Mouse (Mus musculus) embryonic facial prominence, embryonic 10.5 days (tissue): ENCODE results near the gene Gm4767. TPM values are rescaled to one million over a fixed set of nuclear protein-coding genes. Genes with fewer than 3 reads are reported as not detected.
A peak's percentile ranks its signal among the peaks of the same experiment; 100 is the strongest.
"Not testable (repeated sequence)": the region's sequence is repeated elsewhere in the genome, so short reads cannot be mapped to it uniquely, and the experiment has no call there.

ENCODE experiments used
- DNase-seq: peaks from one replicate; pipeline ENCODE4 v3.0.0-alpha.2; 2017; ENCODE audit warnings: low spot score
- H3K27ac ChIP-seq: fragments of 300-500 bp; sonication (generic); replicated peaks from 2 replicates; pipeline ENCODE4 v1.5.1; 2016; ENCODE audit warnings: mild to moderate bottlenecking
- H3K27me3 ChIP-seq: fragments of 300-500 bp; sonication (generic); replicated peaks from 2 replicates; pipeline ENCODE4 v1.6.1; 2016; ENCODE audit warnings: low read depth, mild to moderate bottlenecking; ENCODE audit not compliant: poor library complexity, severe bottlenecking
- H3K36me3 ChIP-seq: fragments of 300-500 bp; sonication (generic); replicated peaks from 2 replicates; pipeline ENCODE4 v1.6.1; 2016; ENCODE audit warnings: mild to moderate bottlenecking, moderate library complexity
- H3K4me1 ChIP-seq: fragments of 300-500 bp; sonication (generic); 2 replicates; pipeline ENCODE4 v1.6.1; 2016
- H3K4me3 ChIP-seq: fragments of 300-500 bp; sonication (generic); 2 replicates; pipeline ENCODE4 v1.5.1; 2016; ENCODE audit warnings: mild to moderate bottlenecking, moderate library complexity
- H3K9me3 ChIP-seq: fragments of 300-500 bp; sonication (generic); 2 replicates; pipeline ENCODE4 v1.6.1; 2016; ENCODE audit warnings: mild to moderate bottlenecking
- WGBS: fragments of 180-500 bp; shearing (Covaris S2); methylation state at CpG from one replicate; pipeline ENCODE4 v1.1.7; 2016; 5-methylcytosine and 5-hydroxymethylcytosine counted together
- polyA plus RNA-seq: library from polyadenylated mRNA; unstranded; fragments of >200 nt; fragmentation: Nextera tagmentation; extraction: Ambion mirVana; gene quantifications from 2 replicates; pipeline ENCODE4 v1.2.1, GENCODE M21; 2016

Gene Gm4767
- 2.9 and 3.7 TPM in 2 replicates for polyA plus RNA-seq

DNA sequence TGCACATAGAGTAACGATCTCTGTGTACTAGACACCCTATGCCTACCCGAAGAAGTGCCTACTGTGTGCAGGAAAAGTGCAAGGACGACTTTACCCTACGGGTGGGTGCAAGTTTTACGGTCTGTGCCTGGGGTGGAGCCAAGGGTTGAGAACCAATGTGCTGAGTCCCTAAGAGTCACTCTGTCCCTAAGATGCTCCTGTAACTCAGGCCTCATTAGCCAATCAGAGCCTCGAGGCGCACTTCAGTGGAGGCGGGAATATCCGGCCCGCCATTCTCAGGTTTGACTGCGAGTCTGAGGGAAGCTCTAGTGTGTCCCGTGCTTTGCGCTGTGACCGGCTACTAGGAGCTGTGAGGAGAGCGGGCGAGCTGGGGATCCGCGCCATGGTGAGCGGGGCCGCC, at the start of gene Gm4767:
TSS of gene Gm4767 (plus strand) at position 288 of the 400 bp plus-strand sequence.
- WGBS = 21% methylated on average over 16 of the region's 20 CpGs
- DNase-seq, H3K9me3 ChIP-seq: not testable (repeated sequence)

DNA sequence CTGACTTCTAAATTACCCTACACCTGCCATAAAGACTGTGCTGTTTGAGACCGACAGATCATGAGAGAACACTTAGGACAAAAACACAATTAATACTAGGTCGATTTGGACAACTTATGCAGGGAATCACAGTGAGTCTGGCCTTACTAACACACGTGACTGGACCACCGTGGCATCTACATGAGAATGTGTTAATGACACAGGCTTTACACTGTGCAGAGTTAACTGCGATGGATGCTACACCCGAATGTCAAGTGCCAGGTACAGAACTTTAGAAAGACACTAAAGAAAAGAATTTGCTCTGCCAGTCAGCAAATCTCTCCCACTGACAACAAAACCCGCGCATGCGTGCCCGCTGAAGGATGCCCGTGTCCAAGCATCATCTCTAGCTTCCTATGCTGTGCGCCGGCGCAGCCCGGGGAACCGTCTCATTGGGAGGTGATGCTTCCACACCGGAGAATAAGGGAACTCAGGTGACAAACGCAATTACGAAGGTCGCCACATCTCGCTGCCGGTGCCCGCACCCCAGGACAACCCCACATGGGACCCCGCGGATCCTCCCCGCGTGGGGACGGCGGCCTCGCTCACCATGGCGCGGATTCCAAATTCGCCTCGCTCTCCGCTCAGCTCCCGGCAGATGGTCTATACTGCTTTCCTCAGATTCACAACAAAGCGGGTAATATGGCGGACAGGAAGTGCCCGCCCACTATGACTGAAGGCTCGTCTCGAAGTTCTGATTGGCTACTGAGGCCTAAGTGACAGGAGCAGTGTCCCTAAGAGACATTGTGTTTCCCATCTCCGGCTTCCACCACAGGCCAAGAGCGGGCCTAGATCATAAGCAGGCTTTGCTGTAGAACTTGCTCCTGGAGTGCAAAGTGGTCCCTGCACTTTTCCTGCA, 41.2 kb upstream of the Gm4767 start, which contains the start of gene Gm3055:
TSS of gene Gm3055 (minus strand) at position 656 of the 898 bp plus-strand sequence.
- not testable (repeated sequence) for H3K27ac ChIP-seq, H3K27me3 ChIP-seq, DNase-seq, H3K4me1 ChIP-seq, H3K4me3 ChIP-seq, H3K9me3 ChIP-seq, H3K36me3 ChIP-seq
- no CpG with 5 or more reads among the region's 43 CpGs for WGBS

More for the DNA sequence above, at the start of gene Gm4767:
- H3K36me3 ChIP-seq, H3K4me3 ChIP-seq, H3K27ac ChIP-seq, H3K4me1 ChIP-seq, H3K27me3 ChIP-seq: not testable (repeated sequence)

DNA sequence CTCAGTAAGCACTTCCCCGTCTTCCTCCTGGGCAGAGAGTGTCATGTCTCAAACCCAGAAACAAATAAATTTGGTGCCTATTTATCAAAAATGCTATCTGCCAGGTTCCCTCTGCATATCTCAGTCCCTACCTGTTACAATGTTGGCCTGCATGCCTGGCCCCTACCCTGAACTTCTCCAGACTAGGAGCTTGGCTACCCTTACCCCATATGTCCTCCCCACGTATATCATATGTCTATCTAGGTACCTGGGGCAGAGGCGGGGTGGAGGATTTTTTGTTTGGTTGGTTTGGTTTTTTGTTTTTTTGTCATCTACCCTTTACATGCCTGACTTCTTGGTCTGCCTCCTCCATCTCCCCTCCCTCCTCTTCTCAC, 40.6 kb upstream of the Gm4767 start:
- H3K27ac ChIP-seq, H3K36me3 ChIP-seq, DNase-seq, H3K9me3 ChIP-seq, H3K27me3 ChIP-seq, H3K4me3 ChIP-seq, H3K4me1 ChIP-seq: not testable (repeated sequence)
- WGBS = no CpG with 5 or more reads among the region's 3 CpGs

DNA sequence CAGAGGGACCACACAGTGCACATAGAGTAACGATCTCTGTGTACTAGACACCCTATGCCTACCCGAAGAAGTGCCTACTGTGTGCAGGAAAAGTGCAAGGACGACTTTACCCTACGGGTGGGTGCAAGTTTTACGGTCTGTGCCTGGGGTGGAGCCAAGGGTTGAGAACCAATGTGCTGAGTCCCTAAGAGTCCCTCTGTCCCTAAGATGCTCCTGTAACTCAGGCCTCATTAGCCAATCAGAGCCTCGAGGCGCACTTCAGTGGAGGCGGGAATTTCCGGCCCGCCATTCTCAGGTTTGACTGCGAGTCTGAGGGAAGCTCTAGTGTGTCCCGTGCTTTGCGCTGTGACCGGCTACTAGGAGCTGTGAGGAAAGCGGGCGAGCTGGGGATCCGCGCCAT, 34.2 kb downstream of the Gm4767 start:
- not testable (repeated sequence) for H3K9me3 ChIP-seq, H3K27ac ChIP-seq, H3K4me1 ChIP-seq, H3K4me3 ChIP-seq, DNase-seq, H3K27me3 ChIP-seq, H3K36me3 ChIP-seq
- WGBS = no CpG with 5 or more reads among the region's 18 CpGs

- DNase-seq, H3K4me1 ChIP-seq, H3K9me3 ChIP-seq, H3K27me3 ChIP-seq, H3K27ac ChIP-seq, H3K36me3 ChIP-seq: not testable (repeated sequence)
- peak within 1 kb of the TSS; percentile 38; the same call in 1 of the 2 replicates for H3K4me3 ChIP-seq
- WGBS = 35% methylated on average over 6 of the region's 49 CpGs
These were observed 51.7 kb downstream of the Gm4767 start, which contains the start of gene Gm32687 for GRCm38 (mm10) chr10:81863409-81864407. TSS of gene Gm32687 (plus strand) at chr10:81863934.

Other genes with a start within 250 kb of the Gm4767 start
- gene Tle2, start 237.6 kb upstream of the Gm4767 start, polyA plus RNA-seq = 14.0 and 17.1 TPM in 2 replicates
- gene Tle6, start 211.1 kb upstream of the Gm4767 start, polyA plus RNA-seq = 7.1 and 8.2 TPM in 2 replicates
- 1.5 and 2.1 TPM in 2 replicates for gene BC025920, start 205.9 kb upstream of the Gm4767 start, polyA plus RNA-seq
- gene Sirt6, start 184.4 kb upstream of the Gm4767 start, polyA plus RNA-seq = 55.1 and 59.2 TPM in 2 replicates
- gene Ankrd24, start 183.6 kb upstream of the Gm4767 start, polyA plus RNA-seq = 5.3 and 7.3 TPM in 2 replicates
- 3.9 and 5.3 TPM in 2 replicates for gene Gm10778, start 163.1 kb upstream of the Gm4767 start, polyA plus RNA-seq
- gene Zfp433, start 107.4 kb upstream of the Gm4767 start, polyA plus RNA-seq = 14.5 and 18.0 TPM in 2 replicates
- 10.4 and 11.8 TPM in 2 replicates for gene Gm3055, start 41.0 kb upstream of the Gm4767 start, polyA plus RNA-seq
- 7.3 and 9.6 TPM in 2 replicates for gene Gm32687, start 51.7 kb downstream of the Gm4767 start, polyA plus RNA-seq
- 5.1 and 5.7 TPM in 2 replicates for gene Zfp781, start 118.3 kb downstream of the Gm4767 start, polyA plus RNA-seq
- 17.2 and 18.6 TPM in 2 replicates for gene Zfp873, start 235.9 kb downstream of the Gm4767 start, polyA plus RNA-seq